7 mouse cellular contexts compared by ENCODE assay signal in genomic region chr13:60409706-60410502, GRCm38 (mm10).
A peak's percentile ranks its signal among the peaks of the same experiment; 100 is the strongest.
DNase-seq lines count a peak whose midpoint lies in the region; TF ChIP-seq lines count a peak whose summit lies in the region.

No protein-coding gene starts in this region.

- no peak for TF ChIP-seq CTCF in gastrocnemius, adult 2 months (IDR thresholded peaks at IDR 0.05)

- intact Hi-C loops in gastrocnemius, adult 2 months (cut with DNase I), result no loop called here

- H3K4me3 ChIP-seq in gastrocnemius, adult 2 months, result no peak overlapping the region

- peak; percentile 99 for DNase-seq in 3T3-L1 (ENCODE audit: low read depth, low spot score)
- DNase-seq in MN1 (ENCODE audit: low spot score), result peak; percentile 87
- peak; percentile 82 for DNase-seq in gastrocnemius, adult 2 months
- DNase-seq in kidney, postnatal 4 days, result peak; percentile 55 to 64
- DNase-seq in layer of hippocampus, adult 9-11 months, result no peak
- DNase-seq in ovary, postnatal 36 days (ENCODE audit: low spot score), result no peak
- DNase-seq in B cell, adult 2 months, result no peak

- H3K27ac ChIP-seq in gastrocnemius, adult 2 months, result peak overlapping the region; percentile 81

Comparison
In these comparisons a context has a peak if more than half of its experiments do, and no peak if none do; other contexts are left out.
1. DNase-seq: peak in 3T3-L1 (single experiment), MN1 (single experiment), gastrocnemius, adult 2 months (single experiment) and kidney, postnatal 4 days (2 of 2); none in layer of hippocampus, adult 9-11 months (single experiment), ovary, postnatal 36 days (single experiment) and B cell, adult 2 months (0 of 2).